Mouse (Mus musculus): ENCODE results near the gene Ap1g2. TPM values are rescaled to one million over a fixed set of nuclear protein-coding genes. Genes with fewer than 3 reads are reported as not detected.

Gene Ap1g2
- polyA plus RNA-seq, 1 experiment from 2014 or later = 10.1 TPM

GRCm38 (mm10) chr14:55083481-55083880, 22.9 kb downstream of the Ap1g2 start:
- Histone ChIP-seq H3K4me3 (ENCODE audit: low read depth, low read length) (no peak overlapping the region), H3K9ac (ENCODE audit: low read length) (no peak overlapping the region), H3K36me3 (ENCODE audit: control insufficient read depth, insufficient read depth, low read length) (no peaks in the 10 kb centered on the region), H3K4me2 (no peak overlapping the region), H3K27me3 (ENCODE audit: control insufficient read depth, insufficient read depth, low read length) (no peaks in the 10 kb centered on the region), H3K9me3 (ENCODE audit: control insufficient read depth, low read length) (no peaks in the 10 kb centered on the region), H3K27ac (ENCODE audit: low read depth, low read length) (no peak overlapping the region), H3K4me1 (ENCODE audit: control insufficient read depth, insufficient read depth, low read length) (peaks cover 18% of the 10 kb centered on the region)
- 76% methylated on average over 6 of the region's 6 CpGs for WGBS
- DNase-seq (ENCODE audit: low spot score, missing footprints) (no peak), ATAC-seq (ENCODE audit: low FRiP score) (no peak)

- peaks cover 5% of the 10 kb centered on the region for H3K27me3 ChIP-seq (ENCODE audit: control insufficient read depth, insufficient read depth, low read length)
- no peaks in the 10 kb centered on the region for H3K9me3 ChIP-seq (ENCODE audit: control insufficient read depth, low read length)
- no peak overlapping the region for H3K9ac ChIP-seq (ENCODE audit: low read length)
- H3K4me1 ChIP-seq (ENCODE audit: control insufficient read depth, insufficient read depth, low read length) = peaks cover 33% of the 10 kb centered on the region
- no peak for ATAC-seq (ENCODE audit: low FRiP score)
- no peak overlapping the region for H3K27ac ChIP-seq (ENCODE audit: low read depth, low read length)
- H3K4me2 ChIP-seq = no peak overlapping the region
- DNase-seq (ENCODE audit: low spot score, missing footprints) = no peak
- H3K4me3 ChIP-seq (ENCODE audit: low read depth, low read length) = no peak overlapping the region
- 38% methylated on average over 5 of the region's 5 CpGs for WGBS
- no peaks in the 10 kb centered on the region for H3K36me3 ChIP-seq (ENCODE audit: control insufficient read depth, insufficient read depth, low read length)
These were observed 25.3 kb downstream of the Ap1g2 start for GRCm38 (mm10) chr14:55081105-55081504.

- Histone ChIP-seq H3K9ac (ENCODE audit: low read length) (no peak overlapping the region; the same call in 1 of the 2 replicates), H3K9me3 (ENCODE audit: control insufficient read depth, low read length) (no peaks in the 10 kb centered on the region), H3K4me3 (ENCODE audit: low read depth, low read length) (no peak overlapping the region), H3K27me3 (ENCODE audit: control insufficient read depth, insufficient read depth, low read length) (peaks cover 5% of the 10 kb centered on the region), H3K36me3 (ENCODE audit: control insufficient read depth, insufficient read depth, low read length) (no peaks in the 10 kb centered on the region), H3K4me1 (ENCODE audit: control insufficient read depth, insufficient read depth, low read length) (peaks cover 32% of the 10 kb centered on the region), H3K27ac (ENCODE audit: low read depth, low read length) (no peak overlapping the region), H3K4me2 (no peak overlapping the region; the same call in 1 of the 2 replicates)
- ATAC-seq (ENCODE audit: low FRiP score) (peak; percentile 38; the same call in 1 of the 2 replicates), DNase-seq (ENCODE audit: low spot score, missing footprints) (peak; percentile 98)
- WGBS = 22% methylated on average over 8 of the region's 8 CpGs
These were observed 27.0 kb downstream of the Ap1g2 start for GRCm38 (mm10) chr14:55079214-55079970.

DNA sequence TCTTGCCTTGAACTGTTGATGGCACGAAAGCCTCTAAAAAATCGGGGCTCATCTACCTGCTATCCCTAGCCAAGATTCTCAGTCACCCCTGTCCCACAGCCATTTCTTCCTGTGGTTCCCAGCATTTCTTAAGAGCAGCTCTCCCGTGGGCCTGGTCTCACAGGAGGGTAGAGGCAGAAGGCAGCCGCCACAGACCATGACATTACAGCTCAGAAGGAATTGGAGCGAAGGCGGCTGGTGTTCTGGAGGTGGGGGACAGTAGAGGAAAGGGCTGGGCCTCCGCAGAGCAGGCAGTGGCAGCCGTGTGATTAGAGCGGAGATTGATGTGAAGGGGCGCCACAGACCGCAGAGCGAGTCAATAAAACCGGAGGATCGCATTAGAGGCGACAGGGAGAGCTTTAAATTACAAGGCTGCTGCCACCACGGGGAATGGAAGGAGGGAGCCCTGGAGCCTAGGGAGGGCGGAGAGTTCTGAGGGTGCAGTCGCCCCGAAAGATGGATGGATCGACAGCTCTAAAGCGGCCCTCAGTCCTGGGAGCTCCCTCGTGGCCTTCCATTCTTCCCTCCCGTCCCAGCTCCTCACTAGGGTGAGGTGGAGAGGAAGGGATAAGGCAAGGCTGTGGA, 27.9 kb downstream of the Ap1g2 start:
- Histone ChIP-seq H3K4me3 (ENCODE audit: low read depth, low read length) (peak overlapping the region; percentile 15), H3K9ac (ENCODE audit: low read length) (peak overlapping the region; percentile 44), H3K27me3 (ENCODE audit: control insufficient read depth, insufficient read depth, low read length) (peaks cover 5% of the 10 kb centered on the region), H3K9me3 (ENCODE audit: control insufficient read depth, low read length) (no peaks in the 10 kb centered on the region), H3K4me1 (ENCODE audit: control insufficient read depth, insufficient read depth, low read length) (peaks cover 32% of the 10 kb centered on the region), H3K4me2 (peak overlapping the region; percentile 39), H3K27ac (ENCODE audit: low read depth, low read length) (peak overlapping the region; percentile 72), H3K36me3 (ENCODE audit: control insufficient read depth, insufficient read depth, low read length) (peaks cover 1% of the 10 kb centered on the region)
- ATAC-seq (ENCODE audit: low FRiP score) (peak; percentile 56; the same call in 1 of the 2 replicates), DNase-seq (ENCODE audit: low spot score, missing footprints) (peak; percentile 95)
- WGBS = 3% methylated on average over 23 of the region's 23 CpGs

DNA sequence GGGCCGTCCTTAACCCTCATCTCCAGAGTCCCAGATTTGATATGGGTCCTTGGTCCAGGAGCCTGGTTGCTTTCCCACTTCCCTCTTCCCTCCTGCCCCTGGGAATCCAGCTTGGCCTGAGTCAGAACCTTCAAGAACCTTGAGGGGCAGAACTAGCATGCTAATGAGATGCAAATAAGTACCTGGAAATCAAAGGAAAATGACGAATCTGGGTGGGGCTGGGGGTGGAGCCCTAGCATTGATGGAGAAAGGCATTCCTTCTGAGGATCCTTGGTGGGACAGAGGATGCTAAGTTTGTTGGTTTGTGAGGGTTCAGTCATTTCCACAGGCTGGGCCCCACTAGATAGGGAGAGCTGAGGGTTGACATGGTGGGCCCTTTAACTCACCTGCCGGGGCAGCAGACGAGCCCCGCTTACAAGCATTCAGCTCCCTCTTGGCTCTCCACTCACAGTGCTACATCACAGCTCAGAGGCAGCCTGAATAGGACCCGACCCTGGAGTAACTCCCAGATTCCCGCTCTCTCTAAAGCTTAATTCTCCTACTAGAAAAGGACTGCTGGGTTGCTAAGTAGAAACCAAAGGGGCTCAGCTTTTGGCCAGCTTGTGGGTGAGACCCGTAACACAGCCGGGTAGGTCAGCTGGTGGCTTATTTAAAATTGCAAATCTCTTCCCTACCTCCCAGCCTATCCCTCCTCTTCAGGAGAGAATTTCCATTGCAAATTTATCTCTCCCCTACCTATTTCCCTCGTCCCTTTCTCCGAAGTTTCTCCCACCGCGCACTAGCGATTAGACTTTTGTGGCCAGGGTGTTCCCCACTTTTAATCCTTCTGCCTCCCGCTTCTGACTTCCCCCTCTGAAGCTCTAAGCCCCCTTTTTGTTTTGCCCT, 28.7 kb downstream of the Ap1g2 start:
- Histone ChIP-seq H3K4me1 (ENCODE audit: control insufficient read depth, insufficient read depth, low read length) (peaks cover 32% of the 10 kb centered on the region), H3K27me3 (ENCODE audit: control insufficient read depth, insufficient read depth, low read length) (peaks cover 5% of the 10 kb centered on the region)
- WGBS = 3% methylated on average over 15 of the region's 15 CpGs

DNA sequence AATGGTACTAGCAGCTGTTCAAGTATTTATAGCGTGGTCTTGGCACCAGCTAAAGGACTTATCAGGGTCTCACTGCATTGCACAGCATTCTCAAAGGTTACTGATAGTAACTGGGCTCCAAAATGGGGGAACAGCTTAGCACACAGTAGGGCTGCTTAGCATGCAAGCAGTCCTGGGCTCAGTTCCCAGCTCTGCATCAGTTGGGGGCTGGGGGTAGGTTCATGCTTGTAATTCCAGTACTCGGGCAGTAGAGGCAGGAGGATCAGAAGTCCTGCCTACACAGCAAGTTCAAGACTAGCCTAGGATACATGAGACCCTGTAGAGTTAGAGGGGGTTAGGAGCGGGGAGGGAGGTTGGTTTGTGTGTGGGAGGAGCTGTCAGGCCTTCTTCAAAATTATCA, 29.4 kb downstream of the Ap1g2 start:
- Histone ChIP-seq H3K4me3 (ENCODE audit: low read depth, low read length) (no peak overlapping the region), H3K27ac (ENCODE audit: low read depth, low read length) (no peak overlapping the region), H3K9me3 (ENCODE audit: control insufficient read depth, low read length) (no peaks in the 10 kb centered on the region), H3K27me3 (ENCODE audit: control insufficient read depth, insufficient read depth, low read length) (peaks cover 5% of the 10 kb centered on the region), H3K4me1 (ENCODE audit: control insufficient read depth, insufficient read depth, low read length) (peaks cover 32% of the 10 kb centered on the region), H3K4me2 (no peak overlapping the region), H3K9ac (ENCODE audit: low read length) (no peak overlapping the region), H3K36me3 (ENCODE audit: control insufficient read depth, insufficient read depth, low read length) (peaks cover 6% of the 10 kb centered on the region)
- ATAC-seq (ENCODE audit: low FRiP score) = no peak
- 65% methylated on average over 3 of the region's 3 CpGs for WGBS
- no peak for DNase-seq (ENCODE audit: low spot score, missing footprints)

More for the DNA sequence above, 28.7 kb downstream of the Ap1g2 start:
- peak overlapping the region; percentile 39 for H3K4me2 ChIP-seq
- peak overlapping the region; percentile 44; the same call in 1 of the 2 replicates for H3K9ac ChIP-seq (ENCODE audit: low read length)
- H3K36me3 ChIP-seq (ENCODE audit: control insufficient read depth, insufficient read depth, low read length) = peaks cover 6% of the 10 kb centered on the region
- peak; percentile 93 for DNase-seq (ENCODE audit: low spot score, missing footprints)
- H3K27ac ChIP-seq (ENCODE audit: low read depth, low read length) = peak overlapping the region; percentile 72
- H3K9me3 ChIP-seq (ENCODE audit: control insufficient read depth, low read length) = no peaks in the 10 kb centered on the region
- ATAC-seq (ENCODE audit: low FRiP score) = peak; percentile 57
- peak overlapping the region; percentile 15 for H3K4me3 ChIP-seq (ENCODE audit: low read depth, low read length)

GRCm38 (mm10) chr14:55076224-55076623, 30.2 kb downstream of the Ap1g2 start:
- peaks cover 5% of the 10 kb centered on the region for H3K27me3 ChIP-seq (ENCODE audit: control insufficient read depth, insufficient read depth, low read length)
- H3K36me3 ChIP-seq (ENCODE audit: control insufficient read depth, insufficient read depth, low read length) = peaks cover 6% of the 10 kb centered on the region
- whole genome bisulfite sequencing = 65% methylated on average over 6 of the region's 6 CpGs
- H3K4me3 ChIP-seq (ENCODE audit: low read depth, low read length) = no peak overlapping the region
- peaks cover 34% of the 10 kb centered on the region for H3K4me1 ChIP-seq (ENCODE audit: control insufficient read depth, insufficient read depth, low read length)
- DNase-seq (ENCODE audit: low spot score, missing footprints) = no peak
- ATAC-seq (ENCODE audit: low FRiP score) = no peak
- no peak overlapping the region for H3K27ac ChIP-seq (ENCODE audit: low read depth, low read length)
- no peaks in the 10 kb centered on the region for H3K9me3 ChIP-seq (ENCODE audit: control insufficient read depth, low read length)
- H3K4me2 ChIP-seq = no peak overlapping the region
- H3K9ac ChIP-seq (ENCODE audit: low read length) = no peak overlapping the region

DNA sequence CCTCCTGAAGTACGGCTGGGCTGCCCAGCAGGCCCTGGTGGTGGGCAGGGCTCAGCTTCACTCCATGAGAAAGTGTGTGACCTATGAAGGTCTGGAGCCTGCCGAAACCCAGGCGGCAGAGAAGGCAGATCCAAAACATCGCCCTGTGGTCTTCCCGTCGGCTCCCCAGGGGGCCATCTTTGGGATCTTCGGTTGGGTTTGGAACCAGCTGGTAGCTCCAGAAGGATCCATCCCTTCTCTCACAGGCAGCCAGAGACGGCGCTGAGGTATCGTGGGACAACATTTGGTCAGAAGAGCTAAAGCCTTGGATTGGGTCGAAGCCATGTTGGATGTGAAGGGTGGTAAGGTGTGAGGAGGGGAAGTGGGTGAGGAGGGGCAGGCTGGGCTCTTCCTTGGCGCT, 32.0 kb downstream of the Ap1g2 start:
- DNase-seq (ENCODE audit: low spot score, missing footprints) (no peak), ATAC-seq (ENCODE audit: low FRiP score) (no peak)
- peaks cover 31% of the 10 kb centered on the region for H3K4me1 ChIP-seq (ENCODE audit: control insufficient read depth, insufficient read depth, low read length)
- 95% methylated on average over 12 of the region's 12 CpGs for WGBS
- H3K27ac ChIP-seq (ENCODE audit: low read depth, low read length) = no peak overlapping the region
- peaks cover 6% of the 10 kb centered on the region for H3K36me3 ChIP-seq (ENCODE audit: control insufficient read depth, insufficient read depth, low read length)
- no peak overlapping the region for H3K4me3 ChIP-seq (ENCODE audit: low read depth, low read length)
- H3K9ac ChIP-seq (ENCODE audit: low read length) = no peak overlapping the region
- no peaks in the 10 kb centered on the region for H3K9me3 ChIP-seq (ENCODE audit: control insufficient read depth, low read length)
- peaks cover 5% of the 10 kb centered on the region for H3K27me3 ChIP-seq (ENCODE audit: control insufficient read depth, insufficient read depth, low read length)
- H3K4me2 ChIP-seq = no peak overlapping the region
